Mouse (Mus musculus): ENCODE data around the gene Mx1. TPM values are rescaled to one million over a fixed set of nuclear protein-coding genes. Genes with fewer than 3 reads are reported as not detected.

The Mx1 gene
- polyA plus RNA-seq, 1 experiment from 2014 or later = not detected

- H3K36me3 ChIP-seq (ENCODE audit: control insufficient read depth, insufficient read depth) = no peaks in the 10 kb centered on the region
- H3K4me1 ChIP-seq (replicated peaks; ENCODE audit: control insufficient read depth, insufficient read depth, low read length) = no peaks in the 10 kb centered on the region
- no peak overlapping the region for H3K9ac ChIP-seq (replicated peaks; ENCODE audit: low read depth, low read length)
- H3K4me2 ChIP-seq (ENCODE audit: low read length) = no peak overlapping the region
- H3K4me3 ChIP-seq (replicated peaks; ENCODE audit: low read length) = no peak overlapping the region
- no peak for ATAC-seq
- no peaks in the 10 kb centered on the region for H3K27me3 ChIP-seq (replicated peaks; ENCODE audit: control insufficient read depth, insufficient read depth, low read length)
- WGBS = 59% methylated on average over 4 of the region's 4 CpGs
- no peak overlapping the region for H3K27ac ChIP-seq (ENCODE audit: low read length)
- no peaks in the 10 kb centered on the region for H3K9me3 ChIP-seq (ENCODE audit: control insufficient read depth, low read length)
Measured at GRCm38 (mm10) chr16:97466182-97466957, 3.7 kb upstream of the Mx1 start.

GRCm38 (mm10) chr16:97461271-97461670, 1.4 kb downstream of the Mx1 start:
- WGBS = 82% methylated on average over 2 of the region's 2 CpGs
- Histone ChIP-seq H3K4me3 (replicated peaks; ENCODE audit: low read length) (no peak overlapping the region), H3K27me3 (replicated peaks; ENCODE audit: control insufficient read depth, insufficient read depth, low read length) (no peaks in the 10 kb centered on the region), H3K4me2 (ENCODE audit: low read length) (no peak overlapping the region), H3K27ac (ENCODE audit: low read length) (no peak overlapping the region), H3K9ac (replicated peaks; ENCODE audit: low read depth, low read length) (no peak overlapping the region), H3K4me1 (replicated peaks; ENCODE audit: control insufficient read depth, insufficient read depth, low read length) (no peaks in the 10 kb centered on the region), H3K9me3 (ENCODE audit: control insufficient read depth, low read length) (no peaks in the 10 kb centered on the region), H3K36me3 (ENCODE audit: control insufficient read depth, insufficient read depth) (no peaks in the 10 kb centered on the region)
- ATAC-seq = no peak

GRCm38 (mm10) chr16:97459831-97460230, 2.9 kb downstream of the Mx1 start:
- no peaks in the 10 kb centered on the region for H3K9me3 ChIP-seq (ENCODE audit: control insufficient read depth, low read length)
- ATAC-seq = no peak
- 92% methylated on average over 1 of the region's 1 CpGs for WGBS

GRCm38 (mm10) chr16:97447386-97447785, 15.3 kb downstream of the Mx1 start:
- Histone ChIP-seq H3K4me3 (replicated peaks; ENCODE audit: low read length) (no peak overlapping the region), H3K9me3 (ENCODE audit: control insufficient read depth, low read length) (no peaks in the 10 kb centered on the region), H3K4me2 (ENCODE audit: low read length) (no peak overlapping the region), H3K9ac (replicated peaks; ENCODE audit: low read depth, low read length) (no peak overlapping the region), H3K4me1 (replicated peaks; ENCODE audit: control insufficient read depth, insufficient read depth, low read length) (no peaks in the 10 kb centered on the region), H3K27me3 (replicated peaks; ENCODE audit: control insufficient read depth, insufficient read depth, low read length) (no peaks in the 10 kb centered on the region), H3K36me3 (ENCODE audit: control insufficient read depth, insufficient read depth) (no peaks in the 10 kb centered on the region), H3K27ac (ENCODE audit: low read length) (no peak overlapping the region)
- no peak for ATAC-seq

More at GRCm38 (mm10) chr16:97459831-97460230, 2.9 kb downstream of the Mx1 start:
- H3K36me3 ChIP-seq (ENCODE audit: control insufficient read depth, insufficient read depth) = no peaks in the 10 kb centered on the region
- H3K4me1 ChIP-seq (replicated peaks; ENCODE audit: control insufficient read depth, insufficient read depth, low read length) = no peaks in the 10 kb centered on the region
- no peaks in the 10 kb centered on the region for H3K27me3 ChIP-seq (replicated peaks; ENCODE audit: control insufficient read depth, insufficient read depth, low read length)
- H3K4me3 ChIP-seq (replicated peaks; ENCODE audit: low read length) = no peak overlapping the region
- no peak overlapping the region for H3K27ac ChIP-seq (ENCODE audit: low read length)
- H3K4me2 ChIP-seq (ENCODE audit: low read length) = no peak overlapping the region
- H3K9ac ChIP-seq (replicated peaks; ENCODE audit: low read depth, low read length) = no peak overlapping the region

GRCm38 (mm10) chr16:97443670-97444263, 18.9 kb downstream of the Mx1 start:
- H3K27me3 ChIP-seq (replicated peaks; ENCODE audit: control insufficient read depth, insufficient read depth, low read length) = no peaks in the 10 kb centered on the region
- ATAC-seq = peak; percentile 64
- H3K9me3 ChIP-seq (ENCODE audit: control insufficient read depth, low read length) = no peaks in the 10 kb centered on the region
- no peaks in the 10 kb centered on the region for H3K36me3 ChIP-seq (ENCODE audit: control insufficient read depth, insufficient read depth)
- WGBS = 51% methylated on average over 14 of the region's 14 CpGs
- H3K4me2 ChIP-seq (ENCODE audit: low read length) = no peak overlapping the region
- H3K4me1 ChIP-seq (replicated peaks; ENCODE audit: control insufficient read depth, insufficient read depth, low read length) = no peaks in the 10 kb centered on the region
- no peak overlapping the region for H3K27ac ChIP-seq (ENCODE audit: low read length)
- H3K4me3 ChIP-seq (replicated peaks; ENCODE audit: low read length) = no peak overlapping the region
- H3K9ac ChIP-seq (replicated peaks; ENCODE audit: low read depth, low read length) = no peak overlapping the region

- Histone ChIP-seq H3K4me1 (replicated peaks; ENCODE audit: control insufficient read depth, insufficient read depth, low read length) (peaks cover 3% of the 10 kb centered on the region; the same call in 1 of the 2 replicates), H3K9ac (replicated peaks; ENCODE audit: low read depth, low read length) (no peak overlapping the region), H3K9me3 (ENCODE audit: control insufficient read depth, low read length) (no peaks in the 10 kb centered on the region), H3K27ac (ENCODE audit: low read length) (no peak overlapping the region), H3K27me3 (replicated peaks; ENCODE audit: control insufficient read depth, insufficient read depth, low read length) (no peaks in the 10 kb centered on the region), H3K4me3 (replicated peaks; ENCODE audit: low read length) (no peak overlapping the region), H3K4me2 (ENCODE audit: low read length) (no peak overlapping the region), H3K36me3 (ENCODE audit: control insufficient read depth, insufficient read depth) (no peaks in the 10 kb centered on the region)
- WGBS = 91% methylated on average over 9 of the region's 9 CpGs
- no peak for ATAC-seq
Measured at GRCm38 (mm10) chr16:97441967-97442366, 20.7 kb downstream of the Mx1 start.

- H3K36me3 ChIP-seq (ENCODE audit: control insufficient read depth, insufficient read depth) = no peaks in the 10 kb centered on the region
- no peak overlapping the region for H3K4me2 ChIP-seq (ENCODE audit: low read length)
- H3K27me3 ChIP-seq (replicated peaks; ENCODE audit: control insufficient read depth, insufficient read depth, low read length) = no peaks in the 10 kb centered on the region
- no peaks in the 10 kb centered on the region for H3K9me3 ChIP-seq (ENCODE audit: control insufficient read depth, low read length)
- WGBS = 52% methylated on average over 3 of the region's 3 CpGs
- H3K9ac ChIP-seq (replicated peaks; ENCODE audit: low read depth, low read length) = no peak overlapping the region
- peak; percentile 59; the same call in 1 of the 2 replicates for ATAC-seq
- peaks cover 11% of the 10 kb centered on the region for H3K4me1 ChIP-seq (replicated peaks; ENCODE audit: control insufficient read depth, insufficient read depth, low read length)
- H3K27ac ChIP-seq (ENCODE audit: low read length) = peak overlapping the region; percentile 22; the same call in 1 of the 2 replicates
- H3K4me3 ChIP-seq (replicated peaks; ENCODE audit: low read length) = no peak overlapping the region
Measured at GRCm38 (mm10) chr16:97438191-97438590, 24.5 kb downstream of the Mx1 start.

GRCm38 (mm10) chr16:97437448-97438056, 25.2 kb downstream of the Mx1 start:
- no peaks in the 10 kb centered on the region for H3K36me3 ChIP-seq (ENCODE audit: control insufficient read depth, insufficient read depth)
- H3K4me2 ChIP-seq (ENCODE audit: low read length) = no peak overlapping the region
- H3K9ac ChIP-seq (replicated peaks; ENCODE audit: low read depth, low read length) = no peak overlapping the region
- WGBS = 9% methylated on average over 1 of the region's 1 CpGs
- peak; percentile 76 for ATAC-seq
- peaks cover 11% of the 10 kb centered on the region for H3K4me1 ChIP-seq (replicated peaks; ENCODE audit: control insufficient read depth, insufficient read depth, low read length)
- peak overlapping the region; percentile 22; the same call in 1 of the 2 replicates for H3K27ac ChIP-seq (ENCODE audit: low read length)
- H3K9me3 ChIP-seq (ENCODE audit: control insufficient read depth, low read length) = no peaks in the 10 kb centered on the region
- H3K4me3 ChIP-seq (replicated peaks; ENCODE audit: low read length) = no peak overlapping the region
- no peaks in the 10 kb centered on the region for H3K27me3 ChIP-seq (replicated peaks; ENCODE audit: control insufficient read depth, insufficient read depth, low read length)

- no peak for ATAC-seq
- no peaks in the 10 kb centered on the region for H3K9me3 ChIP-seq (ENCODE audit: control insufficient read depth, low read length)
- H3K27me3 ChIP-seq (replicated peaks; ENCODE audit: control insufficient read depth, insufficient read depth, low read length) = no peaks in the 10 kb centered on the region
- H3K9ac ChIP-seq (replicated peaks; ENCODE audit: low read depth, low read length) = no peak overlapping the region
- H3K4me2 ChIP-seq (ENCODE audit: low read length) = no peak overlapping the region
- H3K27ac ChIP-seq (ENCODE audit: low read length) = no peak overlapping the region
- H3K36me3 ChIP-seq (ENCODE audit: control insufficient read depth, insufficient read depth) = no peaks in the 10 kb centered on the region
- no peak overlapping the region for H3K4me3 ChIP-seq (replicated peaks; ENCODE audit: low read length)
- 64% methylated on average over 2 of the region's 2 CpGs for WGBS
- H3K4me1 ChIP-seq (replicated peaks; ENCODE audit: control insufficient read depth, insufficient read depth, low read length) = peaks cover 11% of the 10 kb centered on the region
Measured at GRCm38 (mm10) chr16:97434206-97434605, 28.5 kb downstream of the Mx1 start.

Data from forebrain, embryonic 16.5 days (tissue).